In the genomic region with DNA sequence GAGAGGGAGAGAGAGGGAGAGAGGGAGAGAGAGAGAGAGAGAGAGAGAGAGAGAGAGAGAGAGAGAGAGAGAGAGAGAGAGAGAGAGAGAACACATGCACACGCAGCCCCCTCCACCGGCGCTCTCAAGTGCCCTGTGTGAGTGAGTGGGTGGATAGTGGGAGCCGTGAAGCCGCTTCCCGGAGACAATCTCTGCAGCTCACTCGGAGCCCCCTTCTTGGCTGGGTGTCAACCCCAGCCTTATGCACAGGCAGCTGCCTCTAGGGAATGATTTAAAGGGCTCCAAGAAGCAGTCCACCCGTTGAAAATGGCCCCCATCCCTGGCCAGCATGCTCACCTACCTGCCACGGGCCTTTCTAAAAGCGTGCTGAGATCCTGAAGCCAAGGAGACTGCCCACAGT, we compare ENCODE assay signal across 16 mouse cellular contexts. TPM values are rescaled to one million over a fixed set of nuclear protein-coding genes. Genes with fewer than 3 reads are reported as not detected.
DNase-seq lines count a peak whose midpoint lies in the region; ATAC-seq and TF ChIP-seq lines count a peak whose summit lies in the region.
"Had no signal": no experiment of that assay in that cellular context is flagged by ENCODE, and none has a peak within 500 bp of the region (broad histone marks: within the 10 kb centered on the region; RNA-seq: fewer than 3 reads in every experiment).

No protein-coding gene starts in this region.

- H3K4me2 ChIP-seq in lung, embryonic 14.5 days: no peak overlapping the region
- H3K4me2 ChIP-seq in lung, postnatal 0 days (replicated peaks; ENCODE audit: low read depth, low read length): no peak overlapping the region
- H3K4me2 ChIP-seq: heart, embryonic 12.5 days; hindbrain, embryonic 12.5 days had no signal

- TF ChIP-seq CTCF in lung, embryonic 14.5 days (IDR thresholded peaks at IDR 0.05; ENCODE audit: low read depth): no peak
- no peak for TF ChIP-seq CTCF in lung, postnatal 0 days (IDR thresholded peaks at IDR 0.05)

- H3K4me3 ChIP-seq in lung, embryonic 14.5 days (ENCODE audit: low read depth, low read length): no peak overlapping the region
- no peak overlapping the region for H3K4me3 ChIP-seq in lung, postnatal 0 days (ENCODE audit: low read depth, low read length)
- H3K4me3 ChIP-seq: heart, embryonic 12.5 days; hindbrain, embryonic 12.5 days; limb, embryonic 10.5 days; megakaryocyte, embryonic 14.5 days had no signal

- no peak for TF ChIP-seq EP300 in lung, postnatal 0 days (IDR thresholded peaks at IDR 0.05)

- H3K9me3 ChIP-seq in lung, embryonic 14.5 days (ENCODE audit: low read depth, low read length): no peaks in the 10 kb centered on the region
- no peaks in the 10 kb centered on the region for H3K9me3 ChIP-seq in lung, postnatal 0 days (ENCODE audit: low read length)
- H3K9me3 ChIP-seq: heart, embryonic 12.5 days; hindbrain, embryonic 12.5 days; limb, embryonic 10.5 days; megakaryocyte, embryonic 14.5 days had no signal

- H3K9ac ChIP-seq in lung, embryonic 14.5 days: no peak overlapping the region
- no peak overlapping the region for H3K9ac ChIP-seq in lung, postnatal 0 days (replicated peaks; ENCODE audit: low read depth)
- H3K9ac ChIP-seq: heart, embryonic 12.5 days; hindbrain, embryonic 12.5 days had no signal

- H3K4me1 ChIP-seq in lung, embryonic 14.5 days (ENCODE audit: insufficient read depth): no peaks in the 10 kb centered on the region
- no peaks in the 10 kb centered on the region for H3K4me1 ChIP-seq in lung, postnatal 0 days (ENCODE audit: insufficient read depth, low read depth, low read length)
- H3K4me1 ChIP-seq: megakaryocyte, embryonic 14.5 days had no signal

- H3K27me3 ChIP-seq in lung, embryonic 14.5 days (ENCODE audit: insufficient read depth, low read length): no peaks in the 10 kb centered on the region
- H3K27me3 ChIP-seq in lung, postnatal 0 days (replicated peaks; ENCODE audit: insufficient read depth, low read length): no peaks in the 10 kb centered on the region
- H3K27me3 ChIP-seq: hindbrain, embryonic 12.5 days had no signal

- WGBS in lung, embryonic 14.5 days: 45% methylated on average over 10 of the region's 10 CpGs
- 51% methylated on average over 10 of the region's 10 CpGs for WGBS in lung, postnatal 0 days

- DNase-seq in lung, embryonic 14.5 days: peak; percentile 41
- no peak for DNase-seq in lung, postnatal 0 days (ENCODE audit: low spot score)
- DNase-seq in frontal cortex, postnatal 14 days (ENCODE audit: low spot score in 2 of 2): peak; percentile 54 to 68
- DNase-seq in layer of hippocampus, postnatal 36 days: peak; percentile 64 to 69
- DNase-seq in right cerebral cortex, postnatal 25 days: peak; percentile 55
- DNase-seq in cerebellum, adult 8-10 months: no peak
- no peak for DNase-seq in cerebellum, adult 9-11 months
- DNase-seq: adrenal gland, adult 2 months; cerebellum, adult 11-12 months; embryo, embryonic 11 days; kidney, adult 18-20 months had no signal

- H3K27ac ChIP-seq in lung, embryonic 14.5 days (ENCODE audit: low read depth): no peak overlapping the region
- H3K27ac ChIP-seq in lung, postnatal 0 days (ENCODE audit: low read length): no peak overlapping the region
- H3K27ac ChIP-seq: hindbrain, embryonic 12.5 days; limb, embryonic 10.5 days had no signal

- H3K36me3 ChIP-seq in lung, embryonic 14.5 days (ENCODE audit: insufficient read depth): no peaks in the 10 kb centered on the region
- no peaks in the 10 kb centered on the region for H3K36me3 ChIP-seq in lung, postnatal 0 days (ENCODE audit: insufficient read depth, low read length)
- H3K36me3 ChIP-seq: heart, embryonic 12.5 days; hindbrain, embryonic 12.5 days; limb, embryonic 10.5 days had no signal

- no peak for ATAC-seq in lung, embryonic 14.5 days (ENCODE audit: insufficient read depth)
- no peak for ATAC-seq in lung, postnatal 0 days
- ATAC-seq in inflammation-experienced regulatory T-cells, adult 6 months: no peak

RNA-seq across cellular contexts. Expression of a gene that starts 38.1 kb away (rescaled TPM):
- 0.13 and 0.20 TPM in 2 replicates for polyA plus RNA-seq in lung, embryonic 14.5 days (2014; fragmentation: Nextera tagmentation; extraction: Ambion mirVana)
- 2.4 and 2.9 TPM in 2 replicates for polyA plus RNA-seq in lung, postnatal 0 days (2015; fragmentation: Nextera tagmentation; extraction: Ambion mirVana)
- total RNA-seq in layer of hippocampus, postnatal 36 days (2021): 1 to 10 TPM; 6.0 to 7.6 TPM
- not detected for polyA plus RNA-seq in inflammation-experienced regulatory T-cells, adult 6 months (2017; shearing (Covaris generic))

Comparison
In these comparisons a context has a peak if more than half of its experiments do, and no peak if none do; other contexts are left out.
1. DNase-seq: peak in lung, embryonic 14.5 days (single experiment), frontal cortex, postnatal 14 days (2 of 2), layer of hippocampus, postnatal 36 days (2 of 2) and right cerebral cortex, postnatal 25 days (single experiment); none in lung, postnatal 0 days (single experiment), cerebellum, adult 8-10 months (single experiment) and cerebellum, adult 9-11 months (single experiment).